Mouse (Mus musculus) stomach, postnatal 0 days (tissue): ENCODE measurements around the gene Grtp1. TPM values are rescaled to one million over a fixed set of nuclear protein-coding genes. Genes with fewer than 3 reads are reported as not detected.

Experiments used
- ATAC-seq: fragments of 200-750 bp; cut with Nextera tagmentation; 2 replicates; pipeline ENCODE4 v1.8.0; 2017; ENCODE audit not compliant: low FRiP score, low TSS enrichment
- DNase-seq: peaks from one replicate; pipeline ENCODE4 v3.0.0-alpha.2; 2016; ENCODE audit warnings: low spot score
- H3K27ac ChIP-seq: fragments of 300-500 bp; sonication (generic); replicated peaks from 2 replicates; pipeline ENCODE4 v1.5.1; 2014; ENCODE audit warnings: mild to moderate bottlenecking, control low read depth
- H3K27me3 ChIP-seq: fragments of 300-500 bp; sonication (generic); 2 replicates; pipeline ENCODE4 v1.6.1; 2014; ENCODE audit warnings: low read length; ENCODE audit not compliant: control insufficient read depth, insufficient read depth
- H3K36me3 ChIP-seq: fragments of 300-500 bp; sonication (generic); 2 replicates; pipeline ENCODE4 v1.6.1; 2014; ENCODE audit warnings: low read length, mixed read lengths; ENCODE audit not compliant: control insufficient read depth, insufficient read depth
- H3K4me1 ChIP-seq: fragments of 300-500 bp; sonication (generic); replicated peaks from 2 replicates; pipeline ENCODE4 v1.6.1; 2014; ENCODE audit warnings: antibody characterized with exemption; ENCODE audit not compliant: control insufficient read depth, insufficient read depth
- H3K4me2 ChIP-seq: fragments of 300-500 bp; sonication (generic); replicated peaks from 2 replicates; pipeline ENCODE4 v1.6.1; 2014; ENCODE audit warnings: low read depth, mild to moderate bottlenecking, control low read depth, moderate library complexity
- H3K4me3 ChIP-seq: fragments of 300-500 bp; sonication (generic); 2 replicates; pipeline ENCODE4 v1.5.1; 2014; ENCODE audit warnings: low read depth, low read length, control low read depth
- H3K9ac ChIP-seq: fragments of 300-500 bp; sonication (generic); 2 replicates; pipeline ENCODE4 v1.6.1; 2014; ENCODE audit warnings: mild to moderate bottlenecking, low read length, control low read depth, mixed read lengths
- H3K9me3 ChIP-seq: fragments of 300-500 bp; sonication (generic); 2 replicates; pipeline ENCODE4 v1.6.1; 2016; ENCODE audit warnings: low read length; ENCODE audit not compliant: control insufficient read depth
- CTCF ChIP-seq: IDR thresholded peaks from 2 replicates; pipeline ENCODE4 v1.5.1; 2016; ENCODE audit warnings: antibody characterized with exemption, low read depth, mild to moderate bottlenecking, moderate library complexity
- EP300 ChIP-seq: optimal IDR thresholded peaks from 2 replicates; pipeline ENCODE3; 2016; ENCODE audit warnings: antibody characterized with exemption
- WGBS: fragments of 180-500 bp; shearing (Covaris S2); extraction: QIAGEN DNeasy Blood & Tissue Kit; methylation state at CpG from one replicate; pipeline ENCODE4 v1.1.7; 2014; 5-methylcytosine and 5-hydroxymethylcytosine counted together
- polyA plus RNA-seq: library from polyadenylated mRNA; unstranded; fragments of >200 nt; fragmentation: Nextera tagmentation; extraction: Ambion mirVana; gene quantifications from 2 replicates; pipeline ENCODE4 v1.2.1, GENCODE M21; 2015

Grtp1 gene
- polyA plus RNA-seq, 1 experiment from 2014 or later, result 31.8 TPM

DNA sequence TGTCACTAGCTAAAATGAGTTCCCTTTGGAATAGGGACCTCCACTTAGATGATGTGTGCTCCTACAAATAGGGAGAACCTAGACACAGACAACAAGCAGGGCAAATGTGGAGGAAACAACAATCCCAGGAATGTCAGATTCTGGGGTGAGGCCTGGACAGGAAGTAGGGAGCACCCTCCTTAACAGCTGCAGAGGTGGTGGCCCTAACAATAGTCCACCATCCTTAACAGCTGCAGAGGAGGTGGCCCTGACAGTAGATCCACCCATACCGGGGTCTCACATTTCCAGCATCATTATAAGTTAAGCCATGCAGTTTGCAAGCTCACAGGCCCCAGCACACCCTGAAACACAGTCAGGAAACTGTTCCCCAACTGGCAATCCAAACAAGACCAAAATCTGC is 11.6 kb downstream of the Grtp1 start:
- Histone ChIP-seq H3K4me2 (no peak overlapping the region), H3K27me3 (no peaks in the 10 kb centered on the region), H3K9ac (no peak overlapping the region), H3K4me1 (no peaks in the 10 kb centered on the region), H3K9me3 (no peaks in the 10 kb centered on the region), H3K36me3 (no peaks in the 10 kb centered on the region), H3K27ac (no peak overlapping the region), H3K4me3 (no peak overlapping the region)
- WGBS, result 100% methylated on average over 1 of the region's 1 CpGs
- ATAC-seq (no peak), DNase-seq (no peak)
- TF ChIP-seq CTCF (no peak), EP300 (no peak)

DNA sequence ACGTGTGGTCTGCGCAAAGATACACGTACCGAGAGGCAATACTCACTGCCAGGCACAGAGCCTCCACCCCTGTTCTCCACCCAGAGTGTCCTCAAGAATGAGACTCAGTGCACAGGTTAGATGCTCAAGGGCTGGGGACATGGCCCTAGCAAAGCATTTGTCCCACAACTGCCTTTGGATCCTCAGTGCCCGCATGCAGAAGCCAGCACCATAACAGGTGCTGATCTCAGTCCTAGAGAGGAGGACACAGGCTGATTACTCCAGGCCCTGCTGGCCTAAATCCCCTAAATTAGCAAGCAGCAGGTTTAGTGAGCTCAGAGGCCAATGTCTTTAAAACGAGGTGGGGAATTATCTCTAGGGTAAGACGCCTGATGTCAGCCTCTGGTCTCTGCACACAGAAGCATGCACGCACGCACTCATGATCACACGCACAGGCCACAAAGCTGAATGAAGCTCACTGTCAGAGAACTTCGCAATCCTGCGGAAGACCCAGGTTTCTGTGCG is 12.3 kb downstream of the Grtp1 start:
- H3K27ac ChIP-seq, result no peak overlapping the region
- no peaks in the 10 kb centered on the region for H3K4me1 ChIP-seq
- no peak for TF ChIP-seq CTCF
- no peak for TF ChIP-seq EP300
- H3K36me3 ChIP-seq, result no peaks in the 10 kb centered on the region
- H3K4me3 ChIP-seq, result no peak overlapping the region
- H3K9me3 ChIP-seq, result no peaks in the 10 kb centered on the region
- H3K4me2 ChIP-seq, result no peak overlapping the region
- 90% methylated on average over 13 of the region's 13 CpGs for WGBS
- no peaks in the 10 kb centered on the region for H3K27me3 ChIP-seq
- ATAC-seq (no peak), DNase-seq (no peak)
- H3K9ac ChIP-seq, result no peak overlapping the region

DNA sequence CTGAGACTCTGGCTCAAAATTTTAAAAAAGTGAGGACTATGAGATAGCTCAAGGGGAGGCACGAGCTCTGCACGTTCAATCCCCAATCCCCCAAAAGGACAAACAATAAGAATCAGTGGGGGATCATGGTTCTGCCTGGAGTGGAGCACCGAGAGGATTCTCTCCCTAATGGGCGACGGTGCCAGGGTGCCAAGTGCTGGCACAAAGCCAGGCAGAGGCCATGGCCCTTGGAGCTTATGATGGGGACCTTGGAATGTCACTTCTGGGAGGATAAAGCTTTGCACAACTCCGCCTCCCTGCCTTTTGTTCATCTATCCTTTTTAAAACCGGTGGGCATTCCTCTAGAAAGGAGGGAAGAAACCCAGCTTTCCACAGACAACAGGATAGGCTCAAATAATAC is 12.8 kb downstream of the Grtp1 start:
- Histone ChIP-seq H3K36me3 (no peaks in the 10 kb centered on the region), H3K4me2 (no peak overlapping the region), H3K4me3 (no peak overlapping the region), H3K27ac (no peak overlapping the region), H3K27me3 (no peaks in the 10 kb centered on the region), H3K9me3 (no peaks in the 10 kb centered on the region), H3K9ac (no peak overlapping the region), H3K4me1 (no peaks in the 10 kb centered on the region)
- ATAC-seq, result no peak
- WGBS, result 69% methylated on average over 7 of the region's 7 CpGs
- TF ChIP-seq EP300 (no peak), CTCF (no peak)
- DNase-seq, result no peak

DNA sequence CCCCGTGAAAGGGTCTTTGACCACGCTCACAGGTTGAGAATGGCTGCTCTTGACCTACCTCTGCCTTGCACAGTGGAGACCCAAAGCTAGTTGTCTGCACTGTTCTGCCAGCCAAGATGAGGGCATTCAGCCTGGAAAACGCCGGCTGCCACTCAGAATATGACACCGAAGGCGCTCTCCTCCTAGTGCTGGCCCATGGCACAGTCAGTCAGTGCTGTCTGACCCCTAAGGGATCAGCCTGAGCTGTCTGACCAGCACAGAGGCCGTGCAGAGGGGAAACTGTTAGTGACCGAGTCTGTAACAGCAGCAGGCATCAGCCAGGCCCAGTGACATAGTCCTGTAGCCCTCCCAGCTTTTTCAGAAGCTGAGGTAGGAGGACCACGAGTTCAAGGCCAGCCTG is 13.2 kb downstream of the Grtp1 start:
- no peak overlapping the region for H3K4me3 ChIP-seq
- H3K36me3 ChIP-seq, result no peaks in the 10 kb centered on the region
- H3K27ac ChIP-seq, result no peak overlapping the region
- no peaks in the 10 kb centered on the region for H3K27me3 ChIP-seq
- no peak overlapping the region for H3K4me2 ChIP-seq
- ATAC-seq, result no peak
- TF ChIP-seq CTCF (no peak), EP300 (no peak)
- no peaks in the 10 kb centered on the region for H3K4me1 ChIP-seq
- WGBS, result 83% methylated on average over 9 of the region's 9 CpGs
- no peaks in the 10 kb centered on the region for H3K9me3 ChIP-seq
- no peak for DNase-seq
- no peak overlapping the region for H3K9ac ChIP-seq

DNA sequence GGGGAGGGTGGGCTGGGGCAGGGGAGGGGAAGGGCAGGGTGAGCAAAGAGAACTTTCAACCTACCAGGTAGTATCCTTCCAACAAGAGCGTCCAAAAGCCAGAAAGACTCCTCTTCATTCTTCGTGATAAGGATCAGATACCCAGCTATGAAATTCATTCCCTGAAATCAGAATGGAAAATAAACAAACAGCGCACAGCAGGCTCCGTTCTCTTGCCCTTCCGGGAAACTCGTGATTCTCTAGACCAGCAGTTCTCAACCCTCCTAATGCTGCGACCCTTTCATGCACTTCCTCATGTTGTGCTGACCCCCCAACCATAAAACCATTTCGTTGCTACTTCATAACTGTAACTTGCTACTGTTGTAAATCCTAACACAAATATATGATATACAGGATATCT is 13.6 kb downstream of the Grtp1 start:
- Histone ChIP-seq H3K4me2 (no peak overlapping the region), H3K9ac (no peak overlapping the region), H3K9me3 (no peaks in the 10 kb centered on the region), H3K27ac (no peak overlapping the region), H3K27me3 (no peaks in the 10 kb centered on the region), H3K36me3 (no peaks in the 10 kb centered on the region), H3K4me1 (no peaks in the 10 kb centered on the region), H3K4me3 (no peak overlapping the region)
- DNase-seq, result no peak
- no peak for TF ChIP-seq CTCF
- TF ChIP-seq EP300, result no peak
- WGBS, result 79% methylated on average over 8 of the region's 8 CpGs
- ATAC-seq, result no peak

DNA sequence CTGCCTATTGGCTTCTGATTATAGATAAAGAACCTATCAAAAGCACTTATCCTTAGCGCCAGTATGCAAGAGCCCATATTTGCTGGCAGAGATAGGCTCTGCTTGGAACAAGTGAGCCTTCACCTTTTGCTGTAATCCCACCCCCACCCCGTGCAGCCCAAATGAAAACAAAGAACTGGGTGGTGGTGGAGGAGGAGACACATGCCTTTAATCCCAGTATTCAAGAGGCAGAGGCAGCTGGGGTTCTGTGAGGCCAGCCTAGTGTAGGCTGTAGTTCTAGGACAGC is 18.8 kb downstream of the Grtp1 start:
- ATAC-seq, result no peak
- Histone ChIP-seq H3K9me3 (no peaks in the 10 kb centered on the region), H3K27ac (no peak overlapping the region), H3K4me2 (no peak overlapping the region), H3K4me3 (no peak overlapping the region), H3K36me3 (peaks cover 3% of the 10 kb centered on the region; the same call in 1 of the 2 replicates), H3K9ac (no peak overlapping the region), H3K27me3 (no peaks in the 10 kb centered on the region), H3K4me1 (no peaks in the 10 kb centered on the region)
- WGBS, result 36% methylated on average over 2 of the region's 2 CpGs
- no peak for DNase-seq
- no peak for TF ChIP-seq EP300
- TF ChIP-seq CTCF, result no peak
